Mouse (Mus musculus) cerebellum, adult 11 months (tissue): ENCODE data around the gene BC016579.

Source experiments
- DNase-seq: peaks from one replicate; pipeline ENCODE4 v3.0.0; 2022

Gene BC016579

GRCm38 (mm10) chr16:45640070-45640762 lies 13.7 kb downstream of the BC016579 start:
- DNase-seq: no peak

- DNase-seq: no peak
Observed at GRCm38 (mm10) chr16:45635826-45636225, 18.0 kb downstream of the BC016579 start.

- DNase-seq: no peak
Observed at GRCm38 (mm10) chr16:45632420-45632819, 21.4 kb downstream of the BC016579 start.

DNA sequence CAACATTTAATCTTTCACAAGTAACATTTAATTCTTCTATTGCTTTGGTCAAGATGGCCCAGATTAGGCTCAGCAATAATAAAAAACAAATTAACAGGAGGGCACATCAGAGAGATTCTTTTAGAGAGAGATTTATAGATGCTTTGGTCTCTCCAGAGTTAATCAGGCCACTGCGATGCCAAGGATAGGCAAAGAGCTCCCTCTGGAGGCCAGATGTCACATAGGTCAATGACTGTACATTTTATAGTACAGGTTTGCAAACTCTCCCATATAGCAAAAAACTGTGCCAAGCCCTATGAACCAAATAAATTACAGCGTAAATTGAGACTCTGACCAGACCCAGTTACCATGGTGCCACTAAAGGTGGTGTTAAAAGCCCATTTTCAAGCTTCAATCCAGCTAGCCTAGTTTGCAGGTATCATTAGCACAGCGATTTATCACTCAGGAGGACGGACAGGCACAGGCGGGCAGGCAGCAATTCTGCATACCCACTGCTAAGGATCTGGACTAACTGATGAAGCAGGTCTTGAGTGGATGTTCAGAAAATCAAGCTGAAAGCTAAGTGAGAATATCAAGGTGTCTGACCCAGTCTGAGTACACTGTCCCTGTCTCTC lies 23.4 kb downstream of the BC016579 start:
- DNase-seq: peak; percentile 55

DNA sequence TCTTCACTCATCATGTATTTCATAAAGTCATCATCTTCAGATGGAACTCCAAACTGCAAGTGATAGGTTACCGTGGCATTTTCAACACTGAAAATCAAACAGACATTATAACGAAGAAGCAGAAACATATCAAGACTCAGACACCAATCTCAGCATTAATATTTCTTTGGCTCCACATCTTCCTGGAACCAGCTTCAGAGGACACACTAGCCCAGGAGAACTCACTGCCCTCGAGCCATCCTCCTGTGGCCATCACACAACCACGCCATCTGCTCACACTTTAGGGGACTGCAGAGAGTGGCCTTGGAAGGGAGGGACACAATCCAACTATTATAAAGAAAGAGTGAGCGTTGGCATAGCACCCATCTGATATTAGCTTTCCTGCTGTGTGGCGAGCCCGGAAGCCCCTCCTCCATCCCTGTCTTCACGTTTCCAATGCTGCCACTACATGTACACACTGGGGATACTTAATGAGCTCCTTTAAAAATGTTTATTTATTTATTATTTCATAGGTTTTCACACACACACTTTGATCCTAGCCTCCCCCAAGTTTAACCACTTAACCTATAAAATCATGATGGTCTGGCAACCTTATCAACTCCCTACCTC lies 24.3 kb downstream of the BC016579 start:
- DNase-seq: peak; percentile 12

DNA sequence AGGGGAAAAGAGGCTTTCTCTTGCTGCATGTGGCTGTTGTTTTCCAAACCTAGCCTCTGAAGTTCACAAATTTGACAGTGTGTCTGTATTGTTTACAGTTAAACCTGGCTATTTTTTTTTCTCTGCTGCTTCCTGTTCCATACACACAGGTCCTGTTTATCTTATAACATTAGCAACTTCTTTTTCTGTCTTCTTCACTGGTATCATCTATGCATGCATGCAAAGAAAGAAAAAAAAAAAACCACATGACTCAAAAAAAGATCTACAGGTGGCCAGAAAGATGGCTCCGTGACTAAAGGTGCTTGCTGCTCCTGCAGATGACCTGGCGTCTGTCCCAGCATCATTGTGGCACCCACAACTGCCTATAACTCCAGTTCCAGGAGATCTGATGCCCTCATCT lies 28.5 kb downstream of the BC016579 start:
- DNase-seq: no peak

DNA sequence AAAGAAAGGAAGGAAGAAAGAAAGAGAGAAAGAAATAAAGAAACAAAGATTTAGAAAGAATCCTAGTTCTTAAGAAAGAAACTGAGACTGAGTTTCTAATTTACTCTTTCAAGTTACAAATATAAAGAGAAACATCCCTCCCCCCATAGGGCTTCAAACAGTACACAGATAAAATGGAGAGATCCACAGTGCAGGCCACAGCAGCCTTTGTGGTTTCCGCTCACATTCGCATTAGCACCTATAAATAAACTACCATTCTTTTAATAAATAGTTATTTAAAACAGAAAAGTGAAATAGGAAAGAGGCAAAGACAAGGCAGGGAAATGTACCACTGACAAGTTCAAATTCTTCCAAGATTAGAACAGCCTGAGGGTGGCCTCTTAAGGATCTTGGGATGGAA lies 29.1 kb downstream of the BC016579 start:
- no peak for DNase-seq

- no peak for DNase-seq
Observed at GRCm38 (mm10) chr16:45623230-45623629, 30.6 kb downstream of the BC016579 start.

GRCm38 (mm10) chr16:45619751-45620375 lies 34.0 kb downstream of the BC016579 start:
- no peak for DNase-seq

- no peak for DNase-seq
Observed at GRCm38 (mm10) chr16:45615944-45616343, 37.9 kb downstream of the BC016579 start.

DNA sequence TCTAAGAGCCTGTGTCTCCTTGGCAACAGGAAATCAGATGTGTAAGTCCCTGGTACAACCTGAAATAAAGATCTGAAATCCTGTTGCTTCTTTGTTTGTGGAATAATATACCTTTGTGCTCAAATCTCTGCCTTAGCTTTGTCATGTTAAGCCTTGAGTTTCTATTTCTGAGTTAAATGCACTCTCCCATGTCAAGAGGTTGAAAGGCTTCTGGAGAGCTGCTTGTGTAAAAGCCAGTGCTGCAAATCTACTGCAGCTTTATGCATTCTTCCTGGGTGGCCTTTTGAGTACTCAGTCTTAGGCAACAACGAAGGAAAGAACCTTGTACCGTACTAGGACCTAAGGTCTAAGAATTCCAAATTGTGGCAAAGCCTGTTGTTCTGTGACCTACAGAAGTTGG lies 40.6 kb downstream of the BC016579 start:
- no peak for DNase-seq

- DNase-seq: no peak
Observed at GRCm38 (mm10) chr16:45610267-45610666, 43.6 kb downstream of the BC016579 start, which contains the start of gene Gcsam. Gcsam (plus strand) TSS chr16:45610380.

- DNase-seq: no peak
Observed at GRCm38 (mm10) chr16:45609300-45609699, 44.6 kb downstream of the BC016579 start.

DNA sequence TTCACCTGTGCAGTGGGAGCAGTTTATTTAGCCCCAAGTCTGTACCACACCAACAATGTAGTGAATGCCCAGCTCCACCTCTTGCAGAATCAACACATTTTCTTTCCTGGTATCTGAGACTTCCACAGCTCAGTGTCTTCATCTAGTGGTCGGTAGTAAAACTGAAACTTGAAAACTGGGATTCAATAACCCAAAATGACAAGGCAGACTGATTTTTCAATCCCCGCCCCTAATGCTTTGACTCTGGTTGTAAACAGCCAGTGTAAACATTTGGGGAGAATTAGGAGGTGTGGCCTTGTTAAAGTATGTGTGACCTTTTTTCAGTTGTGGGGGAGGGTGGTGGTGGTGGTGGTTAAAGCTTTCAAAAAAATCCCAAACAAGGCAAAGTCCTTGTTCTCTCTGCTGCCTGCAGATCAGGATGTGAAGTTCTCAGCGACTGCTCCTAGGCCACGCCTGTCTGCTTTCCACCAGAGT lies 45.4 kb downstream of the BC016579 start:
- DNase-seq: no peak

DNA sequence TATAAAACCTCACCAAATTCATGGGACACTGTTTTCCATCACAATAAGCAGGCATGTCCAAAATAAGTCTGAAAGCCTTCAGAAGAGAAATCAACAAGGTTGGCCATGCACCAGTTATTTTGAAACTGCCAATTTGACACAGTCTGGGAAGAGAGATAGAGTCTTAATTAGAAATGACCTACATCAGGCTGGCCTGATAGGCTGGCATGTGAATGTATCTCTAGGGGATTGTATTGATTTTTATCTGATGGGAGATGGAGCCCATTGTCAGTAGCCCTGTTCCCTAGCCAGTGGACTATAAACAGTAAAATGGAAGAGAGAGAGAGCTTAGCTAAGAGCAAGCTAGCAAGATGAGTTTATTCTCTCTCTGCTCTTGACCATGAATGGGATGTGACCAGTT lies 58.4 kb downstream of the BC016579 start:
- DNase-seq: no peak

DNA sequence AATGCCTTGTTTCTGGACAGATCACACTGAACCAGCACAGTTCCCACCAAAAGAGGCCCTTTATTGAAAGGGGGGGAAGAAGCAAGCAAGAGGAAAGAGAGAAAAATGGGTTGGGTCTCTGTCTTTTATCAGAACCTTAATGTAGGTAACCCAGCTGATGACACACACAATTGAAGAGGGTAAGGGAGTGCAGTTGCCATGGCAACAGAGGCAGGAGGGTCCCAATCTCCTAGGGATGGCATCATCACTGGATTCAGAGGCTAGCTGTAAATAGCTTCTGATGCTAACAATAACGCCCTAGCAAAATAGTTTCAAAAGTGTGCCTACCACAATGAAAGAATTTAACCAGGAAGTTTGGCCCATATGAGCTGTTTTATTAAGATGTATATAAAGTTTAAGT lies 60.2 kb downstream of the BC016579 start:
- no peak for DNase-seq

- DNase-seq: no peak
Observed at GRCm38 (mm10) chr16:45582512-45582911, 71.4 kb downstream of the BC016579 start.

GRCm38 (mm10) chr16:45579883-45580282 lies 74.0 kb downstream of the BC016579 start:
- no peak for DNase-seq
